Mouse (Mus musculus) bone marrow, adult 2 months (tissue): ENCODE data around the gene Hbp1. TPM values are rescaled to one million over a fixed set of nuclear protein-coding genes. Genes with fewer than 3 reads are reported as not detected.

Experiments used
- H3K27ac ChIP-seq: fragments of 200-500 bp; 2 replicates; pipeline ENCODE4 v1.5.1; 2012; ENCODE audit warnings: low read depth, mild to moderate bottlenecking, control low read depth, inconsistent platforms, low read length; ENCODE audit not compliant: control insufficient read depth, poor library complexity, insufficient read depth
- H3K4me1 ChIP-seq: fragments of 200-500 bp; 2 replicates; pipeline ENCODE4 v1.6.1; 2011; ENCODE audit warnings: low read length; ENCODE audit not compliant: control insufficient read depth, insufficient read depth
- H3K4me3 ChIP-seq: fragments of 200-500 bp; replicated peaks from 2 replicates; pipeline ENCODE3; 2011; ENCODE audit warnings: mild to moderate bottlenecking, low read depth, low read length, control low read depth; ENCODE audit not compliant: control insufficient read depth
- CTCF ChIP-seq: fragments of 200-500 bp; IDR thresholded peaks from 2 replicates; pipeline ENCODE4 v1.5.1; 2011; ENCODE audit warnings: low read length, control low read depth; ENCODE audit not compliant: control insufficient read depth, insufficient read depth
- POLR2A ChIP-seq: fragments of 200-500 bp; IDR thresholded peaks from 2 replicates; pipeline ENCODE4 v1.6.1; 2011; ENCODE audit warnings: low read depth, mild to moderate bottlenecking, control low read depth, low read length, borderline replicate concordance; ENCODE audit not compliant: control insufficient read depth
- WGBS: fragments of 180-500 bp; shearing (Covaris S2); methylation state at CpG from one replicate; pipeline ENCODE4 v1.1.7; 2018; 5-methylcytosine and 5-hydroxymethylcytosine counted together
- polyA plus RNA-seq: library from polyadenylated mRNA; stranded (reverse); fragments of >200 nt; gene quantifications from 2 replicates; pipeline ENCODE4 v1.2.4, GENCODE M21; 2011; ENCODE audit warnings: low replicate concordance; ENCODE audit not compliant: missing spikeins, insufficient read depth, insufficient read length

The Hbp1 gene
- polyA plus RNA-seq, 1 experiment: 40.0 TPM

DNA sequence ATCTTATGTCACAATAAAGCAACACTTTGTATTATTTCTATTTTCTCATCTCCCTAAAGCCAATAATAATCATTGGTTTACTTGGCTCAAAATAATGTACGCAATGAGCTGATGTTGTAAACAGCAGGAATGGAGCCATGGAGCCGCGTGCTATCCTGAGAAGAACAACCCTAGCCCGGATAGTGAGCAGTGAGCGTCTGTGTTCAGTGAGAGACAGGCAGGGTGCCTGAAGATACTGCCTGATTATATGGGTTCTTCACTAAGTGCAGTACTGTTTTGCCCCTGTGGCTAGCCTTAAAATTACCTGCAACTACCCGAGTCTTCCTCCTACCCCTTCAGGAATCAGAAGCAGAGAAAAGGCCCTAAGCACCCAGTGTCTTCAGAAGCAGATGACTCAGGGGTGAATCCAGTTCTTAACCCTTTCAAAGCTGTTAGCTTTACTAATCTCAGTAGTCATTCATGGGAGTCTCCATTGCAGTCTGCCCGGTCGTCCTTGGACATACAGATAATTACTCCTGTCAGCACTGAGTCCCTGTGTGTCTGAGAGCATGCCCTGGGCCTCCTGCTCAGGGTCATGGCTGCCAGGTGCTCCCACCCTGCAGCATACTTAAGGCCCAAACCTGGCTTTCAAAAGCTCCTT lies 55.1 kb downstream of the Hbp1 start:
- Histone ChIP-seq H3K27ac (no peak overlapping the region), H3K4me1 (no peaks in the 10 kb centered on the region; the same call in none of the 2 replicates), H3K4me3 (no peak overlapping the region)
- 82% methylated on average over 8 of the region's 8 CpGs for whole genome bisulfite sequencing
- TF ChIP-seq POLR2A: no peak
- no peak for TF ChIP-seq CTCF

GRCm38 (mm10) chr12:31892771-31893170 lies 57.6 kb downstream of the Hbp1 start:
- no peak for TF ChIP-seq POLR2A
- no peak for TF ChIP-seq CTCF
- no peak overlapping the region for H3K27ac ChIP-seq
- 91% methylated on average over 7 of the region's 7 CpGs for WGBS

DNA sequence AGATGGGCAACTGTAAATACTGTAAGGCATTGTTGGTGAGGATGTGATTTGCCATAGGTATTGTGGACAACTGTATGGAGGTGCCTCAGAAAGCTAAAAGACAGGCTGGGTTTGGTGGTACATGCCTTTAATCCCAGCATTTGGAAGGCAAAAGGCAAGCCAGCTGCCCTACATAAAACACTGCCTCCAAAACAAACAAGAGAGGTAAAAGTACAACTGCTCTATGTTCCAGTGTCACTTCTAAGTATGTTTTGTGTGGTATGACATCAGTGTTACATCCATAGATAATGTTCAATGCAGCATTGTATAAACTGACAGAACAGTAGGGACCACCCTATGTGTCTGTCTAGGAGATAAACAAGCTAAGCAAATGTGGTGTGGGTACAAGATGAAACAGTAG lies 58.3 kb downstream of the Hbp1 start:
- Histone ChIP-seq H3K4me3 (no peak overlapping the region), H3K4me1 (no peaks in the 10 kb centered on the region; the same call in 1 of the 2 replicates), H3K27ac (no peak overlapping the region)
- TF ChIP-seq POLR2A: no peak
- no peak for TF ChIP-seq CTCF

More at GRCm38 (mm10) chr12:31892771-31893170, 57.6 kb downstream of the Hbp1 start:
- H3K4me3 ChIP-seq: no peak overlapping the region
- no peaks in the 10 kb centered on the region; the same call in 1 of the 2 replicates for H3K4me1 ChIP-seq

DNA sequence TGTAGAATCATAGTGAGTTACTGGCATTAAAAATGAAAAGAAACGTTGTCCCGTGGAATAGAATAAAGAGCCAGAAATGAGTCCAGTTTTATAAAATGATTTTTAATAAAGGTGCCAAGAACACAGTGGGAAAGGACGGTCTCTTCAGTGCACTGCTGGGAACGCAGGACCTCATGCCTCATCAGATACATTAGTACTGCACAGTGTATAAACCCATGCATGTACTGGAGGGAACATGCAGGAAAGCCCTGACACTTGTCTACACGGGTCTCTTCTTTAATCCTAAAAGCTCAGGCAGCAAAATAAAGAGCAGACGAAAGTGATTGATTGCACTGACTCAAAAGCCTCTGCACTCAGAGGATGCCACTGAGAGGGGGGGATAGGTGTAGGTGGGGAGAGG lies 59.6 kb downstream of the Hbp1 start:
- TF ChIP-seq POLR2A: no peak
- TF ChIP-seq CTCF: no peak
- 83% methylated on average over 6 of the region's 6 CpGs for WGBS
- H3K27ac ChIP-seq: no peak overlapping the region
- H3K4me1 ChIP-seq: no peaks in the 10 kb centered on the region; the same call in 1 of the 2 replicates
- no peak overlapping the region for H3K4me3 ChIP-seq

GRCm38 (mm10) chr12:31885844-31886606 lies 64.3 kb downstream of the Hbp1 start:
- H3K4me1 ChIP-seq: no peaks in the 10 kb centered on the region; the same call in 1 of the 2 replicates
- H3K27ac ChIP-seq: no peak overlapping the region
- H3K4me3 ChIP-seq: no peak overlapping the region
- 90% methylated on average over 11 of the region's 11 CpGs for WGBS
- TF ChIP-seq POLR2A (no peak), CTCF (no peak)

GRCm38 (mm10) chr12:31885084-31885483 lies 65.3 kb downstream of the Hbp1 start:
- WGBS: 77% methylated on average over 4 of the region's 4 CpGs
- H3K4me3 ChIP-seq: no peak overlapping the region
- no peak overlapping the region for H3K27ac ChIP-seq
- TF ChIP-seq CTCF: no peak
- no peak for TF ChIP-seq POLR2A
- no peaks in the 10 kb centered on the region for H3K4me1 ChIP-seq

DNA sequence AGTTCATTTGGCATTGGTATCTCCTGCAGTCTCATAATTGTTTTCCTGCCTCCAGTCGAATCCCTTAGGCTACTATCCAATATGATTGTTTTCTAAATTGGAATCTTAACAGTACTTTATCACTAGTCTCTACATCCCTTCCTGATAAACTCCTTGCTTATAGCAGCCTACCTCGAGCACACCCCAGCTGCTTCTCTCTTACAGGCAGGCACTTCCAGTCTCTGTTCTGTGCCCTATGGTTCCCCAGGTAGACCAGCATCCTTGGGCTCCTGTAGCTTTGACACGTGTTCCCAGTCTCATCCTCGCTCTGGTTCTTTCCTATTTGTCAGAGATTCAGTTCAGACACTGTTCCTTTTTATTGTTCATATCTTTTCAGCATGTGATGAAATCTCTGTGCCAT lies 66.0 kb downstream of the Hbp1 start:
- no peaks in the 10 kb centered on the region for H3K4me1 ChIP-seq
- H3K27ac ChIP-seq: no peak overlapping the region
- no peak for TF ChIP-seq CTCF
- no peak for TF ChIP-seq POLR2A
- no peak overlapping the region for H3K4me3 ChIP-seq
- 83% methylated on average over 4 of the region's 4 CpGs for WGBS

DNA sequence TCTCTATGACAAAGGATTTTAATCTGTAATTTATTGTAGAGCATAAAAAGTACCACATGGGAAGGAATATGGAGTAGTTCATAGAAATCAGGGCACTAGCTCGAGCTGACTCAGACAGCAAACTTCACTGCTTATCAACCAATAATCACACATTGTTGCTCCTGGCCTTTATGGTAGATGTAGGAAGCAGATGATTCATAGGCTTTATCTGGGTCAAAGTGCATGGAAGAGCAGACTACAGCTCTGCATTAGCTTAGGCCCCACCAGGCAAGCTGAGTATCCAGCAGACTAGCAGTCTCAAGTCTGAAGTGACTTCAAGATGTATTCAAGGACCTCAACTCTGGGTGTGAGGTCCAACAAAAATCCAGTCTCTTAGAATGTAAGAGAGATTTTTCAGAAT lies 67.6 kb downstream of the Hbp1 start:
- Histone ChIP-seq H3K27ac (no peak overlapping the region), H3K4me3 (no peak overlapping the region), H3K4me1 (no peaks in the 10 kb centered on the region)
- WGBS: 76% methylated on average over 1 of the region's 1 CpGs
- no peak for TF ChIP-seq CTCF
- TF ChIP-seq POLR2A: no peak
